Mouse (Mus musculus): ENCODE measurements around the gene Ren1.

Gene Ren1

DNA sequence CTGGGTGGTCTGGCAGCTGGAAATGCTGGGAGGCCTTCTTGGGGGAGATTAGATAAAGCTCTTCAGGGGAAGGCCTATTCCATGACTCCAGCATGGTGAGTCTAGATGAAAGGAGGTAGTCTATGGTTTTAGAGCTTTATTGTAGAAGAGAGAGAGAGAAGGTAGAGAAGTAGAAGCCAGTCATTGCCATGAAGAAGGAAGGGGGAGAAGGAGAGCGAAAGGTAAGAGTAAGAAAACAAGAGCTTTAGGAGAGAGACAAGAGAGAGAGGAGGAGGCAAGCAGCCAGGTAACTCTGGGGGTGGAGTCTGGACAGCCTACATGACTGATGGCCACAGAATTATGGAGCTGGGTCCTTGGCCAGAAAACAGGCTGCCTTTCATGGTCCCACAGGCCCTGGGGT, at the start of gene Ren1:
TSS of gene Ren1 (plus strand) at position 301 of the 400 bp plus-strand sequence.
- in situ Hi-C loops (cut with MboI; ENCODE audit: low pct_unique_long_range_greater_than_20kb in 1 of 2, low sequenced_read_pairs in 2 of 2, unreplicated experiment in 1 of 2): loop anchor here (5.0 to 10.0 kb wide), 2 partner anchors 33 to 305 kb away; partner anchors contain the start of gene Pik3c2b (in 1 of the 2)

DNA sequence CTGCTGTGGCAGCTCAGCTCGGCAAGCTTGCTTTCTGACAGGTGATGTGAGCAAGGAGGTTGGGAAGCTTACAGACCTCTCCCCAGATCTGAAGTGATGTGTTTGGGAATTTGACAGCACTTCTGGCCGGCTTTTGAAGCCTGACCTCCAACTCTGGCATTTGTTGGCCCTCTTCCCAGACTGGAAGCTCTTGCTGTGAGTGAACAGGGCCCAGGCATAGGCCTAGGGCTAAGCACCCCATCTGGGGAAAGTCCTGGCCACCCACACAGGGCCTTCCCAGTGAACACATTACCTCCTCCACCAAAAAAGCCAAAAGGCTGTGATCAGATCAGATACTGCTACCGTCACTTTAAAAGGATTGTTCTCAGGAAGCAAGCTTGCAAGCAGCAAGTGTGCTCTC, 47.8 kb upstream of the Ren1 start:
- in situ Hi-C loops (cut with MboI; ENCODE audit: low pct_unique_long_range_greater_than_20kb in 1 of 2, low sequenced_read_pairs in 2 of 2, unreplicated experiment in 1 of 2): loop anchor here (5.0 kb wide), 1 partner anchor 125 kb away; no protein-coding TSS in a partner anchor

DNA sequence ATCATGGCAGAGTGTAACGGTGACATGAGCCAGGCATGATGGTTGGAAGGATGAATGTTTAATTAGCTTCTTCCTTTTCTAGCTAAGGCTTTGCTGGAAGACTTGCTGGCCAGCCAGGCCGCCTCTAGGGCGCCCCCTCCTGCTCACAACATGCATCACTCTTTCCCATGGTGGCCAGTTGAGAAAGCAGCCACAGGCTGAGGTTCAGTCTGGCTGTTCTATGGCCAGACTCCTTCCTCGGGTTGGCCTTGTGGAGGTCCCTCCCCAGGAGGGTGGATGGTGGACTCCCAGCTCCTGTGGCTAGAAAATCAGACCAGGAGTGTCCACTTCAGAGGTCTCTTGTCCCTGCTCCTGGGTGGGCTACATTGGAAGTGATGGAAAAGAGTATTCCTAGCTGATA, 43.5 kb upstream of the Ren1 start:
- in situ Hi-C loops (cut with MboI; ENCODE audit: low pct_unique_long_range_greater_than_20kb in 1 of 2, low sequenced_read_pairs in 2 of 2, unreplicated experiment in 1 of 2): no loop called here

- in situ Hi-C loops (cut with MboI; ENCODE audit: low pct_unique_long_range_greater_than_20kb in 1 of 2, low sequenced_read_pairs in 2 of 2, unreplicated experiment in 1 of 2): no loop called here
These were observed 43.0 kb upstream of the Ren1 start for GRCm38 (mm10) chr1:133307318-133307717.

- in situ Hi-C loops (cut with MboI; ENCODE audit: low pct_unique_long_range_greater_than_20kb in 1 of 2, low sequenced_read_pairs in 2 of 2, unreplicated experiment in 1 of 2): no loop called here
These were observed 40.5 kb upstream of the Ren1 start, which contains the start of gene Golt1a for GRCm38 (mm10) chr1:133309652-133310267. Gene Golt1a (plus strand): TSS chr1:133309800.

GRCm38 (mm10) chr1:133311240-133311639, 39.1 kb upstream of the Ren1 start:
- in situ Hi-C loops (cut with MboI; ENCODE audit: low pct_unique_long_range_greater_than_20kb in 1 of 2, low sequenced_read_pairs in 2 of 2, unreplicated experiment in 1 of 2): no loop called here

- in situ Hi-C loops (cut with MboI; ENCODE audit: low pct_unique_long_range_greater_than_20kb in 1 of 2, low sequenced_read_pairs in 2 of 2, unreplicated experiment in 1 of 2): no loop called here
These were observed 38.4 kb upstream of the Ren1 start for GRCm38 (mm10) chr1:133311946-133312345.

DNA sequence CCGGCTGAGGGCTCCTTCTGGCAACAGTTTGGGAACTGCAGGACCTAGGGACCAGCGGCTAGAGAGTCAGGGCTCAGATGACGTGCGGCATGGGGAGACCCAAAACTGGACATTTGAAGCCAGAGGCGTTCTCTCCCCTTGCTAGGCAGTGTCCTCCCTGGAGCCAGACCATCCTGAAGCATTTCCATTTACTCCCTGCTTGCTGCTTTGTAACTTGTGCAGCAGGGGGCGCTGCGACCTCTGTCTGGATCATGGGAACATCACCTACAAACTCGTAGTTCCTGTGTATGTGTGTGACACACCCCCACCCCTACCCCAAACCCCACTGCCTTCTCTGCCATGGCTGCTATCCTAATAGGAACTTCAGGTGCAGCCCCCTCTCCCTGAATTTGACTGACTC, 35.9 kb upstream of the Ren1 start:
- in situ Hi-C loops (cut with MboI; ENCODE audit: low pct_unique_long_range_greater_than_20kb in 1 of 2, low sequenced_read_pairs in 2 of 2, unreplicated experiment in 1 of 2): no loop called here

DNA sequence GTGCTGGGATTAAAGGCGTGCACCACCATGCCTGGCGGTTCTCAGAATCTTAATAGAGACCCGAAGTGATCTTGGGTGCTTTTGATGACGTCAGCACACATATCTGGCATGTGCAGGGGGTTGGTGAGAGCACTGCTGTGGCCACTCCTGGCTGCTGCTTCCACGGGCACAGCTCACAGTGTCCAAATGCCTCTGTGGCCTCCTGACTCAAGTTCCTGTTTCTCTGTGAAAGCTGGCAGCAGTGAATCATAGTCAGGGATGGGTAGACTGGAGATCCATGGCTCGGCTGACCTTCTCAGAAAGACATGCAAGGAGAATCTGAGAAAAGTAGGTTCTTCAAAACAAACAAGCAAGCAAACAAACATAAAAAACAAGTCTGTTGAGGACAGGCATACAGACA, 34.5 kb upstream of the Ren1 start:
- in situ Hi-C loops (cut with MboI; ENCODE audit: low pct_unique_long_range_greater_than_20kb in 1 of 2, low sequenced_read_pairs in 2 of 2, unreplicated experiment in 1 of 2): loop anchor here (5.0 kb wide), 2 partner anchors 37 to 297 kb away; partner anchors contain the start of genes Ren1 (in 2 of the 2) and Snrpe (in 1 of the 2)

DNA sequence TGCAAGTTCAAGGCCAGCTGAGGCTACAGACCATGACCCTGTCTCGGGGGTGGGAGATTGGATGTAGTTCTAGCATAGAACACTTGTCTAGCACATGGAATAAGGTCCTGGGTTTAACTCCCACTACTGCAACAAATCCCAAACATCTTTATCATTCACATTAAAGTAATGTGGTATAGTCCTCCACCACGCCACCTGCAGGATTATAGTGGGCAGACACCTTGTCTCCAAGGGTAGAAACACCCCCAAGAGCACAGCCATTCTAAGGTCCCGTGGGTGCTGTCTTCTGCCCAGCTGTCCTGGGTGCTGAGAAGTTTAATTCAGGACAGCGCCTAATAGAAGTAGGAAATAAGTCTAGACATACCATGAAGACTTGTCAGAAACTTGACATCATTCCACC, 33.7 kb upstream of the Ren1 start:
- in situ Hi-C loops (cut with MboI; ENCODE audit: low pct_unique_long_range_greater_than_20kb in 1 of 2, low sequenced_read_pairs in 2 of 2, unreplicated experiment in 1 of 2): loop anchor here (5.0 kb wide), 2 partner anchors 36 to 296 kb away; partner anchors contain the start of genes Ren1 (in 2 of the 2) and Snrpe (in 1 of the 2)

- in situ Hi-C loops (cut with MboI; ENCODE audit: low pct_unique_long_range_greater_than_20kb in 1 of 2, low sequenced_read_pairs in 2 of 2, unreplicated experiment in 1 of 2): loop anchor here (5.0 kb wide), 2 partner anchors 35 to 295 kb away; partner anchors contain the start of genes Ren1 (in 2 of the 2) and Snrpe (in 1 of the 2)
These were observed 33.2 kb upstream of the Ren1 start for GRCm38 (mm10) chr1:133317149-133317548.

- in situ Hi-C loops (cut with MboI; ENCODE audit: low pct_unique_long_range_greater_than_20kb in 1 of 2, low sequenced_read_pairs in 2 of 2, unreplicated experiment in 1 of 2): no loop called here
These were observed 28.9 kb upstream of the Ren1 start, which contains the start of gene Kiss1 for GRCm38 (mm10) chr1:133321267-133321925. Gene Kiss1 (plus strand): TSS chr1:133321875.

DNA sequence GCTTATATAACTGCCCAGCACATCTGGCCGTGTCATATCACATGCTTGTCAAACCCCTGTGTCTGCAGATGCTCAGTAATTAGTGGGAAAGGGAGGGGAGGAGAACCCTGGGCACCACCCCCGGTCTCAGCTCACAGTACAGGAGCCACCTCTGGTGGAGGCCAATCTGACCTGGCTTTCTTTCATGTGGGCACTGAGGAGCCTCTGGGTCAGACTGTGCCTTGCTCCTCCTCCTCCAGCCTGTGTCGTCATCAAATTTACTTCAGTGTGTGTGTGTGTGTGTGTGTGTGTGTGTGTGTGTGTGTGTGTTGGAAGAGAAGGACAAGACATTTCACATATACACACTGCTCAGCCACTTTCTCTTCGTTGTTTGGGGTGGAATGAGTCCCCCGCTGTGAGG, 27.0 kb upstream of the Ren1 start:
- in situ Hi-C loops (cut with MboI; ENCODE audit: low pct_unique_long_range_greater_than_20kb in 1 of 2, low sequenced_read_pairs in 2 of 2, unreplicated experiment in 1 of 2): no loop called here

DNA sequence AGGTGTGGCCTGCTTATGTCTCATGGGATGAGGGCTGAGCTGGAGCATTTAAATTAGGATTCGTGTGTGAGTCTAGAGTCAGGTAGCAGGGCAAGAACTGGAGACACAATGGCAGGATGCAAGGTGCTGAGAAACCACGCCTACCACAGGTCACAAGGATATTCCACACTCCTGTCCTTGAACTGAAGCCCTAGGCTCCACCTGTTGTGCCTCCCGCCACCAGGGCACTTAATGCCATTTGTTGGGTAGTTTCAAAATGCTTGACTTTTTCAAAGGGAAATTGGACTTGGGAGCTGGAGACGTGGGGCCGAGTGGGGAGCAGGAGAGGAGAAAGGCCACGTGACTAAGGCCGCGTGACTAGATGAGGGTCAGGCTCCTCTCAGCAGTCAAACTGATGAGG, 24.4 kb upstream of the Ren1 start:
- in situ Hi-C loops (cut with MboI; ENCODE audit: low pct_unique_long_range_greater_than_20kb in 1 of 2, low sequenced_read_pairs in 2 of 2, unreplicated experiment in 1 of 2): no loop called here

GRCm38 (mm10) chr1:133327094-133327493, 23.2 kb upstream of the Ren1 start:
- in situ Hi-C loops (cut with MboI; ENCODE audit: low pct_unique_long_range_greater_than_20kb in 1 of 2, low sequenced_read_pairs in 2 of 2, unreplicated experiment in 1 of 2): no loop called here

DNA sequence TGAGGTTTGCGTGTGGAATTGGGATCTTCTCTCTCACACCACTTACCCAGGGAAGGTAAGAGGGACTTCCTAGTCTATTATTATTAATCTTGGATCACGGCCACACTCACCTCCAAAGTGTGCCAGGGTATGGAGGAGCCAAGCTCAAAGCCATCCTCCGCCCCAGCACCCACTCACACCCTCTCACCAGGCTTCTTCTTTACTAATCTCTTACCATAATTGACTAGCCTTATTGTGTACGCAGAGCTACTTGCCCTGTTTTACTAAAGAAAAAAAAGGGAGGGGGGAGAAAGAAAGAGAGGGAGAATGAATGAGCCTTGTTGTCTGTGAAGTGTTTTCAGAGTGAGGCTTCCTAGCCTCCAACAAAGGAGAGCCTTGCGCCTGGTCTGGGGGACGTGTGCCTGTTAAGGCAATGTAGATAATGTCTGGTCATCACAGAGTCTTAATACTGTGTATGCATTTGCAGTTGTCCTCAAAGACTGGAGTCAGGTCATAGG, 22.0 kb upstream of the Ren1 start:
- in situ Hi-C loops (cut with MboI; ENCODE audit: low pct_unique_long_range_greater_than_20kb in 1 of 2, low sequenced_read_pairs in 2 of 2, unreplicated experiment in 1 of 2): no loop called here

- in situ Hi-C loops (cut with MboI; ENCODE audit: low pct_unique_long_range_greater_than_20kb in 1 of 2, low sequenced_read_pairs in 2 of 2, unreplicated experiment in 1 of 2): no loop called here
These were observed 21.2 kb upstream of the Ren1 start for GRCm38 (mm10) chr1:133328896-133329637.

- in situ Hi-C loops (cut with MboI; ENCODE audit: low pct_unique_long_range_greater_than_20kb in 1 of 2, low sequenced_read_pairs in 2 of 2, unreplicated experiment in 1 of 2): no loop called here
These were observed 20.7 kb upstream of the Ren1 start for GRCm38 (mm10) chr1:133329638-133329964.

- in situ Hi-C loops (cut with MboI; ENCODE audit: low pct_unique_long_range_greater_than_20kb in 1 of 2, low sequenced_read_pairs in 2 of 2, unreplicated experiment in 1 of 2): no loop called here
These were observed 19.2 kb upstream of the Ren1 start for GRCm38 (mm10) chr1:133331142-133331541.
